Mouse (Mus musculus): ENCODE results near the gene Clps. TPM values are rescaled to one million over a fixed set of nuclear protein-coding genes. Genes with fewer than 3 reads are reported as not detected.
A peak's percentile ranks its signal among the peaks of the same experiment; 100 is the strongest.

The Clps gene
- 3.5 and 3.7 TPM in 2 replicates for polyA plus RNA-seq (2014; fragmentation: Nextera tagmentation; extraction: Ambion mirVana)

- 63% methylated on average over 4 of the region's 4 CpGs for WGBS
- Histone ChIP-seq H3K9me3 (ENCODE audit: control insufficient read depth, low read length) (no peaks in the 10 kb centered on the region), H3K4me3 (ENCODE audit: low read depth, low read length) (no peak within 1 kb of the TSS), H3K4me2 (no peak within 1 kb of the TSS), H3K27me3 (replicated peaks; ENCODE audit: control insufficient read depth, insufficient read depth, low read length) (no peaks in the 10 kb centered on the region), H3K27ac (ENCODE audit: low read depth, low read length) (no peak within 1 kb of the TSS), H3K9ac (ENCODE audit: low read depth, low read length) (no peak within 1 kb of the TSS), H3K36me3 (ENCODE audit: control insufficient read depth, insufficient read depth, low read length) (no peaks in the 10 kb centered on the region), H3K4me1 (replicated peaks; ENCODE audit: control insufficient read depth, insufficient read depth, low read length) (peaks cover 7% of the 10 kb centered on the region; the same call in 1 of the 2 replicates)
- ATAC-seq (replicated peaks; ENCODE audit: low FRiP score) (no peak), DNase-seq (ENCODE audit: low spot score) (no peak)
Measured at GRCm38 (mm10) chr17:28560598-28560997, at the start of gene Clps. TSS of gene Clps (minus strand) at chr17:28560766.

GRCm38 (mm10) chr17:28609543-28609942 is 49.0 kb upstream of the Clps start:
- DNase-seq (ENCODE audit: low spot score) (no peak), ATAC-seq (replicated peaks; ENCODE audit: low FRiP score) (no peak)
- 54% methylated on average over 3 of the region's 3 CpGs for WGBS
- Histone ChIP-seq H3K27ac (ENCODE audit: low read depth, low read length) (no peak overlapping the region), H3K4me2 (no peak overlapping the region), H3K4me3 (ENCODE audit: low read depth, low read length) (no peak overlapping the region), H3K36me3 (ENCODE audit: control insufficient read depth, insufficient read depth, low read length) (peaks cover 17% of the 10 kb centered on the region), H3K9me3 (ENCODE audit: control insufficient read depth, low read length) (no peaks in the 10 kb centered on the region), H3K4me1 (replicated peaks; ENCODE audit: control insufficient read depth, insufficient read depth, low read length) (peaks cover 2% of the 10 kb centered on the region), H3K27me3 (replicated peaks; ENCODE audit: control insufficient read depth, insufficient read depth, low read length) (no peaks in the 10 kb centered on the region), H3K9ac (ENCODE audit: low read depth, low read length) (no peak overlapping the region)

GRCm38 (mm10) chr17:28601557-28602250 is 41.1 kb upstream of the Clps start:
- WGBS = 90% methylated on average over 9 of the region's 9 CpGs
- no peak overlapping the region for H3K4me3 ChIP-seq (ENCODE audit: low read depth, low read length)
- H3K27ac ChIP-seq (ENCODE audit: low read depth, low read length) = no peak overlapping the region
- DNase-seq (ENCODE audit: low spot score) (no peak), ATAC-seq (replicated peaks; ENCODE audit: low FRiP score) (no peak)
- no peaks in the 10 kb centered on the region for H3K27me3 ChIP-seq (replicated peaks; ENCODE audit: control insufficient read depth, insufficient read depth, low read length)
- H3K9ac ChIP-seq (ENCODE audit: low read depth, low read length) = no peak overlapping the region
- no peaks in the 10 kb centered on the region for H3K4me1 ChIP-seq (replicated peaks; ENCODE audit: control insufficient read depth, insufficient read depth, low read length)
- H3K4me2 ChIP-seq = no peak overlapping the region
- H3K9me3 ChIP-seq (ENCODE audit: control insufficient read depth, low read length) = no peaks in the 10 kb centered on the region
- H3K36me3 ChIP-seq (ENCODE audit: control insufficient read depth, insufficient read depth, low read length) = peaks cover 63% of the 10 kb centered on the region

- DNase-seq (ENCODE audit: low spot score) = no peak
- ATAC-seq (replicated peaks; ENCODE audit: low FRiP score) = no peak
- no peak overlapping the region for H3K9ac ChIP-seq (ENCODE audit: low read depth, low read length)
- WGBS = 90% methylated on average over 5 of the region's 5 CpGs
- no peak overlapping the region for H3K4me2 ChIP-seq
- no peak overlapping the region for H3K27ac ChIP-seq (ENCODE audit: low read depth, low read length)
- no peaks in the 10 kb centered on the region for H3K4me1 ChIP-seq (replicated peaks; ENCODE audit: control insufficient read depth, insufficient read depth, low read length)
- no peak overlapping the region for H3K4me3 ChIP-seq (ENCODE audit: low read depth, low read length)
- no peaks in the 10 kb centered on the region for H3K9me3 ChIP-seq (ENCODE audit: control insufficient read depth, low read length)
- no peaks in the 10 kb centered on the region for H3K27me3 ChIP-seq (replicated peaks; ENCODE audit: control insufficient read depth, insufficient read depth, low read length)
- H3K36me3 ChIP-seq (ENCODE audit: control insufficient read depth, insufficient read depth, low read length) = peaks cover 66% of the 10 kb centered on the region
Measured at GRCm38 (mm10) chr17:28600780-28601179, 40.2 kb upstream of the Clps start.

- Histone ChIP-seq H3K9me3 (ENCODE audit: control insufficient read depth, low read length) (no peaks in the 10 kb centered on the region), H3K4me2 (no peak overlapping the region), H3K9ac (ENCODE audit: low read depth, low read length) (no peak overlapping the region), H3K4me3 (ENCODE audit: low read depth, low read length) (no peak overlapping the region), H3K4me1 (replicated peaks; ENCODE audit: control insufficient read depth, insufficient read depth, low read length) (no peaks in the 10 kb centered on the region), H3K27ac (ENCODE audit: low read depth, low read length) (no peak overlapping the region), H3K36me3 (ENCODE audit: control insufficient read depth, insufficient read depth, low read length) (peaks cover 46% of the 10 kb centered on the region), H3K27me3 (replicated peaks; ENCODE audit: control insufficient read depth, insufficient read depth, low read length) (no peaks in the 10 kb centered on the region)
- DNase-seq (ENCODE audit: low spot score) (no peak), ATAC-seq (replicated peaks; ENCODE audit: low FRiP score) (no peak)
- 63% methylated on average over 4 of the region's 4 CpGs for WGBS
Measured at GRCm38 (mm10) chr17:28593965-28594364, 33.4 kb upstream of the Clps start.

GRCm38 (mm10) chr17:28592998-28593397 is 32.4 kb upstream of the Clps start:
- H3K9me3 ChIP-seq (ENCODE audit: control insufficient read depth, low read length) = no peaks in the 10 kb centered on the region
- H3K4me2 ChIP-seq = no peak overlapping the region
- WGBS = 26% methylated on average over 4 of the region's 4 CpGs
- H3K36me3 ChIP-seq (ENCODE audit: control insufficient read depth, insufficient read depth, low read length) = peaks cover 51% of the 10 kb centered on the region
- no peak overlapping the region for H3K27ac ChIP-seq (ENCODE audit: low read depth, low read length)
- no peak for ATAC-seq (replicated peaks; ENCODE audit: low FRiP score)
- no peak overlapping the region for H3K9ac ChIP-seq (ENCODE audit: low read depth, low read length)
- no peaks in the 10 kb centered on the region for H3K27me3 ChIP-seq (replicated peaks; ENCODE audit: control insufficient read depth, insufficient read depth, low read length)
- DNase-seq (ENCODE audit: low spot score) = peak; percentile 73
- no peak overlapping the region for H3K4me3 ChIP-seq (ENCODE audit: low read depth, low read length)
- no peaks in the 10 kb centered on the region for H3K4me1 ChIP-seq (replicated peaks; ENCODE audit: control insufficient read depth, insufficient read depth, low read length)

- 88% methylated on average over 5 of the region's 5 CpGs for WGBS
- peaks cover 50% of the 10 kb centered on the region for H3K36me3 ChIP-seq (ENCODE audit: control insufficient read depth, insufficient read depth, low read length)
- no peak overlapping the region for H3K9ac ChIP-seq (ENCODE audit: low read depth, low read length)
- no peak overlapping the region for H3K27ac ChIP-seq (ENCODE audit: low read depth, low read length)
- H3K4me3 ChIP-seq (ENCODE audit: low read depth, low read length) = no peak overlapping the region
- no peaks in the 10 kb centered on the region for H3K4me1 ChIP-seq (replicated peaks; ENCODE audit: control insufficient read depth, insufficient read depth, low read length)
- no peak for ATAC-seq (replicated peaks; ENCODE audit: low FRiP score)
- no peak for DNase-seq (ENCODE audit: low spot score)
- H3K4me2 ChIP-seq = no peak overlapping the region
- H3K9me3 ChIP-seq (ENCODE audit: control insufficient read depth, low read length) = no peaks in the 10 kb centered on the region
- no peaks in the 10 kb centered on the region for H3K27me3 ChIP-seq (replicated peaks; ENCODE audit: control insufficient read depth, insufficient read depth, low read length)
Measured at GRCm38 (mm10) chr17:28591476-28591875, 30.9 kb upstream of the Clps start.

GRCm38 (mm10) chr17:28590596-28590995 is 30.0 kb upstream of the Clps start:
- H3K4me1 ChIP-seq (replicated peaks; ENCODE audit: control insufficient read depth, insufficient read depth, low read length) = no peaks in the 10 kb centered on the region
- ATAC-seq (replicated peaks; ENCODE audit: low FRiP score) (no peak), DNase-seq (ENCODE audit: low spot score) (no peak)
- H3K9me3 ChIP-seq (ENCODE audit: control insufficient read depth, low read length) = no peaks in the 10 kb centered on the region
- no peak overlapping the region for H3K9ac ChIP-seq (ENCODE audit: low read depth, low read length)
- H3K36me3 ChIP-seq (ENCODE audit: control insufficient read depth, insufficient read depth, low read length) = peaks cover 49% of the 10 kb centered on the region
- H3K27ac ChIP-seq (ENCODE audit: low read depth, low read length) = no peak overlapping the region
- H3K4me3 ChIP-seq (ENCODE audit: low read depth, low read length) = no peak overlapping the region
- 80% methylated on average over 3 of the region's 3 CpGs for whole genome bisulfite sequencing
- H3K4me2 ChIP-seq = no peak overlapping the region
- no peaks in the 10 kb centered on the region for H3K27me3 ChIP-seq (replicated peaks; ENCODE audit: control insufficient read depth, insufficient read depth, low read length)

- H3K27me3 ChIP-seq (replicated peaks; ENCODE audit: control insufficient read depth, insufficient read depth, low read length) = no peaks in the 10 kb centered on the region
- ATAC-seq (replicated peaks; ENCODE audit: low FRiP score) (no peak), DNase-seq (ENCODE audit: low spot score) (no peak)
- H3K4me2 ChIP-seq = no peak overlapping the region
- H3K9me3 ChIP-seq (ENCODE audit: control insufficient read depth, low read length) = no peaks in the 10 kb centered on the region
- no peak overlapping the region for H3K9ac ChIP-seq (ENCODE audit: low read depth, low read length)
- WGBS = 86% methylated on average over 2 of the region's 2 CpGs
- H3K36me3 ChIP-seq (ENCODE audit: control insufficient read depth, insufficient read depth, low read length) = peaks cover 44% of the 10 kb centered on the region
- H3K4me3 ChIP-seq (ENCODE audit: low read depth, low read length) = no peak overlapping the region
- no peak overlapping the region for H3K27ac ChIP-seq (ENCODE audit: low read depth, low read length)
- H3K4me1 ChIP-seq (replicated peaks; ENCODE audit: control insufficient read depth, insufficient read depth, low read length) = no peaks in the 10 kb centered on the region
Measured at GRCm38 (mm10) chr17:28588591-28588990, 28.0 kb upstream of the Clps start.

All from liver, embryonic 11.5 days (tissue).